Mouse (Mus musculus) spleen, adult 2 months (tissue): ENCODE measurements around the gene Hoxd10. TPM values are rescaled to one million over a fixed set of nuclear protein-coding genes. Genes with fewer than 3 reads are reported as not detected.

Experiments
- DNase-seq, 2 experiments: peaks; one replicate each; pipeline versions ENCODE4 v3.0.0 to v3.0.0-alpha.2; 2012 to 2021; ENCODE audit warnings: low spot score in 2 of 2, low read depth in 1 of 2
- H3K27ac ChIP-seq: fragments of 200-500 bp; 2 replicates; pipeline ENCODE4 v1.5.1; 2012; ENCODE audit warnings: low read length, inconsistent platforms; ENCODE audit not compliant: insufficient read depth
- H3K27me3 ChIP-seq: fragments of 200-500 bp; 2 replicates; pipeline ENCODE4 v1.6.1; 2012; ENCODE audit warnings: mild to moderate bottlenecking, moderate library complexity, low read length, inconsistent platforms; ENCODE audit not compliant: control insufficient read depth, insufficient read depth
- H3K36me3 ChIP-seq: fragments of 200-500 bp; 2 replicates; pipeline ENCODE4 v1.6.1; 2012; ENCODE audit warnings: mild to moderate bottlenecking, low read length, inconsistent platforms; ENCODE audit not compliant: control insufficient read depth, insufficient read depth
- H3K4me1 ChIP-seq: fragments of 200-500 bp; 2 replicates; pipeline ENCODE4 v1.6.1; 2011; ENCODE audit warnings: inconsistent platforms; ENCODE audit not compliant: control insufficient read depth, insufficient read depth, insufficient read length
- H3K4me3 ChIP-seq: fragments of 200-500 bp; 2 replicates; pipeline ENCODE4 v1.5.1; 2011; ENCODE audit warnings: mild to moderate bottlenecking, inconsistent platforms; ENCODE audit not compliant: insufficient read depth, insufficient read length; ENCODE audit errors: extremely low read depth
- CTCF ChIP-seq: fragments of 200-500 bp; IDR thresholded peaks from 2 replicates; pipeline ENCODE4 v1.5.1; 2011; ENCODE audit warnings: mild to moderate bottlenecking, inconsistent platforms; ENCODE audit not compliant: insufficient read depth, insufficient read length, insufficient replicate concordance; ENCODE audit errors: extremely low read depth
- POLR2A ChIP-seq: fragments of 200-500 bp; IDR thresholded peaks from 2 replicates; pipeline ENCODE4 v1.6.1; 2011; ENCODE audit warnings: low read depth, low read length, inconsistent platforms
- WGBS: fragments of 180-500 bp; shearing (Covaris S2); methylation state at CpG from one replicate; pipeline ENCODE4 v1.1.7; 2018; 5-methylcytosine and 5-hydroxymethylcytosine counted together
- polyA plus RNA-seq: library from polyadenylated mRNA; depleted of rRNA; stranded (reverse); fragments of >200 nt; gene quantifications from 2 replicates; pipeline ENCODE4 v1.2.3, GENCODE M21; 2012

Gene Hoxd10
- polyA plus RNA-seq, 1 experiment = not detected

- DNase-seq = no peak
- no peak for TF ChIP-seq CTCF
- no peak for TF ChIP-seq POLR2A
- WGBS = 20% methylated on average over 7 of the region's 7 CpGs
- H3K36me3 ChIP-seq = no peaks in the 10 kb centered on the region
- no peak overlapping the region for H3K27ac ChIP-seq
- H3K4me1 ChIP-seq = peaks cover 9% of the 10 kb centered on the region; the same call in 1 of the 2 replicates
- H3K4me3 ChIP-seq = no peak overlapping the region
- peaks cover 60% of the 10 kb centered on the region for H3K27me3 ChIP-seq
Measured at GRCm38 (mm10) chr2:74695813-74696430, 4.2 kb downstream of the Hoxd10 start.

GRCm38 (mm10) chr2:74696442-74697335, 5.0 kb downstream of the Hoxd10 start:
- no peak for DNase-seq
- TF ChIP-seq POLR2A (no peak), CTCF (no peak)
- WGBS = 14% methylated on average over 34 of the region's 34 CpGs
- peaks cover 53% of the 10 kb centered on the region for H3K27me3 ChIP-seq
- peaks cover 9% of the 10 kb centered on the region; the same call in 1 of the 2 replicates for H3K4me1 ChIP-seq
- no peaks in the 10 kb centered on the region for H3K36me3 ChIP-seq
- H3K27ac ChIP-seq = no peak overlapping the region
- no peak overlapping the region for H3K4me3 ChIP-seq

- Histone ChIP-seq H3K36me3 (no peaks in the 10 kb centered on the region), H3K27me3 (peaks cover 46% of the 10 kb centered on the region), H3K27ac (no peak within 1 kb of the TSS), H3K4me1 (peaks cover 9% of the 10 kb centered on the region; the same call in 1 of the 2 replicates), H3K4me3 (peak within 1 kb of the TSS; percentile 35; the same call in 1 of the 2 replicates)
- no peak for DNase-seq
- WGBS = 2% methylated on average over 43 of the region's 43 CpGs
- TF ChIP-seq CTCF (no peak), POLR2A (no peak)
Measured at GRCm38 (mm10) chr2:74697567-74698121, 5.9 kb downstream of the Hoxd10 start, which contains the start of gene Hoxd9. Gene Hoxd9, plus strand, starts transcription at chr2:74697727.

GRCm38 (mm10) chr2:74698201-74699052, 6.7 kb downstream of the Hoxd10 start:
- H3K36me3 ChIP-seq = no peaks in the 10 kb centered on the region
- DNase-seq = no peak
- no peak overlapping the region for H3K27ac ChIP-seq
- TF ChIP-seq CTCF = no peak
- TF ChIP-seq POLR2A = no peak
- H3K4me3 ChIP-seq = peak overlapping the region; percentile 35; the same call in 1 of the 2 replicates
- H3K27me3 ChIP-seq = peaks cover 47% of the 10 kb centered on the region
- WGBS = 4% methylated on average over 81 of the region's 86 CpGs
- H3K4me1 ChIP-seq = peaks cover 9% of the 10 kb centered on the region; the same call in 1 of the 2 replicates

- TF ChIP-seq CTCF (no peak), POLR2A (no peak)
- no peaks in the 10 kb centered on the region for H3K36me3 ChIP-seq
- no peak for DNase-seq
- WGBS = 11% methylated on average over 17 of the region's 17 CpGs
- peaks cover 50% of the 10 kb centered on the region for H3K27me3 ChIP-seq
- H3K4me3 ChIP-seq = no peak overlapping the region
- H3K27ac ChIP-seq = no peak overlapping the region
- H3K4me1 ChIP-seq = peaks cover 9% of the 10 kb centered on the region; the same call in 1 of the 2 replicates
Measured at GRCm38 (mm10) chr2:74699053-74699430, 7.3 kb downstream of the Hoxd10 start.
